Mouse (Mus musculus) right cerebral cortex, postnatal 36 days (tissue): ENCODE data around the gene Nyap2.

Experiments used
- DNase-seq, 2 experiments: peaks; one replicate each; pipeline ENCODE4 v3.0.0; 2022; ENCODE audit warnings: low spot score in 2 of 2, mixed read lengths in 1 of 2

The Nyap2 gene

GRCm38 (mm10) chr1:81076831-81077664, at the start of gene Nyap2:
Gene Nyap2 (plus strand): TSS chr1:81076950.
- peak; percentile 56 to 73 for DNase-seq

- no peak for DNase-seq
Observed at GRCm38 (mm10) chr1:81042907-81043868, 33.6 kb upstream of the Nyap2 start.

- DNase-seq: no peak
Observed at GRCm38 (mm10) chr1:81058340-81058739, 18.4 kb upstream of the Nyap2 start.

- DNase-seq: no peak
Observed at GRCm38 (mm10) chr1:81058835-81059234, 17.9 kb upstream of the Nyap2 start.

- DNase-seq: no peak
Observed at GRCm38 (mm10) chr1:81062811-81063210, 13.9 kb upstream of the Nyap2 start.

- peak in 1 of 2 experiments; percentile 57 for DNase-seq
Observed at GRCm38 (mm10) chr1:81076259-81076658, 491 bp upstream of the Nyap2 start.

GRCm38 (mm10) chr1:81077665-81078314, 1.0 kb downstream of the Nyap2 start:
- DNase-seq: no peak

GRCm38 (mm10) chr1:81087485-81087884, 10.7 kb downstream of the Nyap2 start:
- DNase-seq: no peak

- DNase-seq: no peak
Observed at GRCm38 (mm10) chr1:81090400-81090799, 13.7 kb downstream of the Nyap2 start.

- no peak for DNase-seq
Observed at GRCm38 (mm10) chr1:81090979-81091378, 14.2 kb downstream of the Nyap2 start.

- DNase-seq: no peak
Observed at GRCm38 (mm10) chr1:81092056-81092455, 15.3 kb downstream of the Nyap2 start.

GRCm38 (mm10) chr1:81092886-81093285, 16.1 kb downstream of the Nyap2 start:
- DNase-seq: no peak

GRCm38 (mm10) chr1:81098950-81099349, 22.2 kb downstream of the Nyap2 start:
- no peak for DNase-seq

- no peak for DNase-seq
Observed at GRCm38 (mm10) chr1:81101749-81102148, 25.0 kb downstream of the Nyap2 start.

GRCm38 (mm10) chr1:81119732-81120131, 43.0 kb downstream of the Nyap2 start:
- DNase-seq: no peak

GRCm38 (mm10) chr1:81132007-81132712, 55.4 kb downstream of the Nyap2 start:
- DNase-seq: no peak

GRCm38 (mm10) chr1:81143855-81144254, 67.1 kb downstream of the Nyap2 start:
- no peak for DNase-seq

GRCm38 (mm10) chr1:81145576-81145975, 68.8 kb downstream of the Nyap2 start:
- no peak for DNase-seq

- DNase-seq: no peak
Observed at GRCm38 (mm10) chr1:81169245-81169644, 92.5 kb downstream of the Nyap2 start.

- DNase-seq: no peak
Observed at GRCm38 (mm10) chr1:81172703-81173102, 96.0 kb downstream of the Nyap2 start.

- DNase-seq: no peak
Observed at GRCm38 (mm10) chr1:81173303-81173702, 96.6 kb downstream of the Nyap2 start.
